Mouse (Mus musculus): Measurements from ENCODE around the gene Ap5z1.

GRCm38 (mm10) chr5:142416070-142416775, 47.5 kb upstream of the Ap5z1 start:
- TF ChIP-seq EP300 (IDR thresholded peaks at IDR 0.05; ENCODE audit: low read depth) (no peak), CTCF (IDR thresholded peaks at IDR 0.05; ENCODE audit: low read depth) (no peak)
